Comparison of ENCODE assay signal across 9 mouse cellular contexts in the genomic region with DNA sequence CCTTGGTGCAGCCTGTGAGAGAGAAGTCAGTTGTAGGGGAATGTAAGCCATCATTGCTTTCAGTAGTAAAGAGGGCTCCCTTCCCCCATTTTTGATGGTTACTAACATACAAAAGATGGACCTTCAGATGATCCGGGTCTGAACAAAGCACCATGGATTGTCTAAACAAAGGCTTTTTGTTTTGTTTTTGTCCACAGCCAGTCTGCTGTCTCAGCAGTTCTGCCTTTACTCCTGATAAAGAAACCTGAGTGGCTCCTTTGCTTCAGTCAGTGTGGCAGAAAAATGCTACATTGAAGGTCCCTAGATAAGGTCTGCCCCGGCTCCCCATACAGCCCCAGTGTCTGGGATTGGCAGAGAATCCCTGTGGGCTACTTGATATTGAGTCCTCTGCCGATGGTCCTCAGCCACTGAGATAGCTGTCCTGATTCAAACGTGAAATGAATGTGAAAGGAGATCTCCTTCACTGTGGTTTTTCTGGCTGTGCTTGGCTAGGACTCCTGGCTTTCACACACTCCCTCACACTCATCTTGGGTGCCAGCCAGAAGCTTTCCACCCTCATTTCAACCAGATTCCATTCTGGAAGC.
DNase-seq lines count a peak whose midpoint lies in the region; ATAC-seq and TF ChIP-seq lines count a peak whose summit lies in the region.
"Had no signal": no experiment of that assay in that cellular context is flagged by ENCODE, and none has a peak within 500 bp of the region (broad histone marks: within the 10 kb centered on the region; RNA-seq: fewer than 3 reads in every experiment).

No protein-coding gene starts in this region.

- no peaks in the 10 kb centered on the region for H3K9me3 ChIP-seq in forebrain, embryonic 15.5 days
- H3K9me3 ChIP-seq in hindbrain, postnatal 0 days (ENCODE audit: low read length) = no peaks in the 10 kb centered on the region
- H3K9me3 ChIP-seq in midbrain, embryonic 10.5 days (replicated peaks) = no peaks in the 10 kb centered on the region
- H3K9me3 ChIP-seq: liver, embryonic 15.5 days had no signal

- H3K27ac ChIP-seq in gastrocnemius, adult 2 months = peak overlapping the region; percentile 24; the same call in 1 of the 2 replicates
- peak overlapping the region; percentile 83 for H3K27ac ChIP-seq in forebrain, embryonic 15.5 days (replicated peaks)
- peak overlapping the region; percentile 45 for H3K27ac ChIP-seq in hindbrain, postnatal 0 days
- H3K27ac ChIP-seq in midbrain, embryonic 10.5 days (replicated peaks) = peak overlapping the region; percentile 63
- H3K27ac ChIP-seq: liver, embryonic 15.5 days had no signal

- no peak overlapping the region for H3K9ac ChIP-seq in forebrain, embryonic 15.5 days (replicated peaks)
- no peak overlapping the region for H3K9ac ChIP-seq in hindbrain, postnatal 0 days (replicated peaks; ENCODE audit: low read length)
- H3K9ac ChIP-seq: liver, embryonic 15.5 days had no signal

- H3K36me3 ChIP-seq in forebrain, embryonic 15.5 days = no peaks in the 10 kb centered on the region
- H3K36me3 ChIP-seq in hindbrain, postnatal 0 days (ENCODE audit: insufficient read depth, low read length) = no peaks in the 10 kb centered on the region; the same call in 1 of the 2 replicates
- H3K36me3 ChIP-seq in midbrain, embryonic 10.5 days = peaks cover 14% of the 10 kb centered on the region
- H3K36me3 ChIP-seq: liver, embryonic 15.5 days had no signal

- peak; percentile 36; the same call in 1 of the 2 replicates for ATAC-seq in cerebellum, adult (ENCODE audit: insufficient number of reproducible peaks, low FRiP score, low TSS enrichment)
- ATAC-seq in forebrain, embryonic 15.5 days (replicated peaks) = peak; percentile 68
- peak; percentile 68 for ATAC-seq in hindbrain, postnatal 0 days
- no peak for ATAC-seq in megakaryocyte, adult 5-6 weeks (ENCODE audit: poor library complexity, severe bottlenecking)

- peaks cover 31% of the 10 kb centered on the region for H3K4me1 ChIP-seq in forebrain, embryonic 15.5 days
- H3K4me1 ChIP-seq in hindbrain, postnatal 0 days (ENCODE audit: insufficient read depth, low read length) = peaks cover 4% of the 10 kb centered on the region
- H3K4me1 ChIP-seq in midbrain, embryonic 10.5 days = peaks cover 18% of the 10 kb centered on the region
- H3K4me1 ChIP-seq: liver, embryonic 15.5 days had no signal

- intact Hi-C loops in gastrocnemius, adult 2 months (cut with DNase I) = no loop called here

- H3K4me2 ChIP-seq in forebrain, embryonic 15.5 days (replicated peaks) = peak overlapping the region; percentile 5; the same call in 1 of the 2 replicates
- 0 out of 2 replicates have a peak overlapping the region, but pooled peaks have one; percentile 1 for H3K4me2 ChIP-seq in hindbrain, postnatal 0 days (ENCODE audit: low read depth, low read length)
- H3K4me2 ChIP-seq: liver, embryonic 15.5 days had no signal

- TF ChIP-seq CTCF in gastrocnemius, adult 2 months (IDR thresholded peaks at IDR 0.05) = no peak
- TF ChIP-seq CTCF in hindbrain, postnatal 0 days (IDR thresholded peaks at IDR 0.05; ENCODE audit: low read depth) = no peak

- WGBS in forebrain, embryonic 15.5 days = 10% methylated on average over 4 of the region's 4 CpGs
- WGBS in hindbrain, postnatal 0 days = 3% methylated on average over 4 of the region's 4 CpGs
- WGBS in midbrain, embryonic 10.5 days = 24% methylated on average over 4 of the region's 4 CpGs

- H3K4me3 ChIP-seq in gastrocnemius, adult 2 months = peak overlapping the region; percentile 1; the same call in 1 of the 2 replicates
- H3K4me3 ChIP-seq in forebrain, embryonic 15.5 days = no peak overlapping the region
- H3K4me3 ChIP-seq in hindbrain, postnatal 0 days (ENCODE audit: low read length) = no peak overlapping the region
- H3K4me3 ChIP-seq in midbrain, embryonic 10.5 days = no peak overlapping the region
- H3K4me3 ChIP-seq: liver, embryonic 15.5 days had no signal

- H3K27me3 ChIP-seq in forebrain, embryonic 15.5 days = no peaks in the 10 kb centered on the region
- no peaks in the 10 kb centered on the region for H3K27me3 ChIP-seq in hindbrain, postnatal 0 days (ENCODE audit: insufficient read depth, low read length)
- no peaks in the 10 kb centered on the region for H3K27me3 ChIP-seq in midbrain, embryonic 10.5 days (ENCODE audit: low read depth, poor library complexity, severe bottlenecking)
- H3K27me3 ChIP-seq: liver, embryonic 15.5 days had no signal

- peak; percentile 35 for DNase-seq in gastrocnemius, adult 2 months
- no peak for DNase-seq in gastrocnemius, postnatal 25 days
- peak; percentile 77 for DNase-seq in hindbrain, postnatal 0 days (ENCODE audit: low spot score)
- no peak for DNase-seq in midbrain, embryonic 10.5 days (ENCODE audit: low spot score)
- peak; percentile 68 for DNase-seq in telencephalon, adult 2 months (ENCODE audit: low read depth, low spot score)

Comparison
In these comparisons a context has a peak if more than half of its experiments do, and no peak if none do; other contexts are left out.
1. DNase-seq: peak in gastrocnemius, adult 2 months (single experiment), hindbrain, postnatal 0 days (single experiment) and telencephalon, adult 2 months (single experiment); none in gastrocnemius, postnatal 25 days (single experiment) and midbrain, embryonic 10.5 days (single experiment).
2. H3K27ac ChIP-seq: peak in every context shown above with its lines; median percentile 83 in forebrain, embryonic 15.5 days; 63 in midbrain, embryonic 10.5 days; 45 in hindbrain, postnatal 0 days; 24 in gastrocnemius, adult 2 months.